Mouse (Mus musculus): Measurements from ENCODE around the gene Clybl.

DNA sequence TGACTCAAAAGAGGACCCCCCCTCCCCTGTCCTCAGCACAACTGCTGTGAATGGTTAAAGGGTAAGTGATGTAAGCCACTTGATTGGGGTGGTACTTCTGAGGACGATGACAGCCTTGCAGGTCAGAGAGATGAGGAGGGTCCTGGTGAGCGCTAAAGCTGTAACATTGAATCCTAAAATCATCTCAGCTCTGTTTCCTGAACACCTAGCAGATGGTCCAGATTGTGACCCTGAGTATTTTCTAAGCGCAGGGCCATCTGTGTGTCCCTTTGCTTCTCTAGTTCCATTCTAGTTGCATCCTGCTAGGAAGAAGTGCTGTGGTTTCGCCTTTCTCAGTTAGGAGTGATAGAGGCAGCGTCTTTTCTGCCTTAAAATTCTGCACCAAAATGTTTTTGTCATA lies 158.6 kb downstream of the Clybl start:
- no peak for TF ChIP-seq CTCF (IDR thresholded peaks at IDR 0.05 in 2 of 3, conservative IDR thresholded peaks at IDR 0.05 in 1 of 3; ENCODE audit: control insufficient read depth in 1 of 3, insufficient read depth in 1 of 3, low read depth in 2 of 3, low read length in 3 of 3, poor library complexity in 1 of 3, severe bottlenecking in 1 of 3)
- no peak for TF ChIP-seq ZKSCAN1 (IDR thresholded peaks at IDR 0.05; ENCODE audit: low read depth, low read length)
- no peak for TF ChIP-seq HCFC1 (IDR thresholded peaks at IDR 0.05; ENCODE audit: low read depth, low read length)
- TF ChIP-seq USF1 (IDR thresholded peaks at IDR 0.05; ENCODE audit: low read depth, low read length) = no peak
- no peak for TF ChIP-seq SIN3A (IDR thresholded peaks at IDR 0.05; ENCODE audit: low read length)
- no peak for TF ChIP-seq GATA1 (IDR thresholded peaks at IDR 0.05; ENCODE audit: low read depth, low read length)
- no peak for TF ChIP-seq CHD2 (IDR thresholded peaks at IDR 0.05; ENCODE audit: low read length)
- no peak for TF ChIP-seq POLR2A (IDR thresholded peaks at IDR 0.05; ENCODE audit: control insufficient read depth in 1 of 2, insufficient read depth in 1 of 2, low read depth in 1 of 2, low read length in 2 of 2, poor library complexity in 1 of 2)
